Mouse (Mus musculus) midbrain, embryonic 10.5 days (tissue): Measurements from ENCODE around the gene Prkaca. TPM values are rescaled to one million over a fixed set of nuclear protein-coding genes. Genes with fewer than 3 reads are reported as not detected.
A peak's percentile ranks its signal among the peaks of the same experiment; 100 is the strongest.
"Not testable (repeated sequence)": the region's sequence is repeated elsewhere in the genome, so short reads cannot be mapped to it uniquely, and the experiment has no call there.

Source experiments
- DNase-seq: peaks from one replicate; pipeline ENCODE4 v3.0.0-alpha.2; 2017; ENCODE audit warnings: low spot score
- H3K27ac ChIP-seq: fragments of 300-500 bp; sonication (generic); replicated peaks from 2 replicates; pipeline ENCODE4 v1.5.1; 2016; ENCODE audit warnings: mild to moderate bottlenecking
- H3K27me3 ChIP-seq: fragments of 300-500 bp; sonication (generic); 2 replicates; pipeline ENCODE4 v1.6.1; 2016; ENCODE audit warnings: low read depth, mild to moderate bottlenecking; ENCODE audit not compliant: poor library complexity, severe bottlenecking
- H3K36me3 ChIP-seq: fragments of 300-500 bp; sonication (generic); 2 replicates; pipeline ENCODE4 v1.6.1; 2016; ENCODE audit warnings: mild to moderate bottlenecking, moderate library complexity
- H3K4me1 ChIP-seq: fragments of 300-500 bp; sonication (generic); 2 replicates; pipeline ENCODE4 v1.6.1; 2016
- H3K4me3 ChIP-seq: fragments of 300-500 bp; sonication (generic); 2 replicates; pipeline ENCODE4 v1.5.1; 2016; ENCODE audit warnings: mild to moderate bottlenecking, moderate library complexity
- H3K9me3 ChIP-seq: fragments of 300-500 bp; sonication (generic); replicated peaks from 2 replicates; pipeline ENCODE4 v1.6.1; 2016; ENCODE audit warnings: mild to moderate bottlenecking
- WGBS: fragments of 180-500 bp; shearing (Covaris S2); methylation state at CpG from one replicate; pipeline ENCODE4 v1.1.7; 2016; 5-methylcytosine and 5-hydroxymethylcytosine counted together
- polyA plus RNA-seq: library from polyadenylated mRNA; unstranded; fragments of >200 nt; fragmentation: Nextera tagmentation; extraction: Ambion mirVana; gene quantifications from 2 replicates; pipeline ENCODE4 v1.2.1, GENCODE M21; 2016

Gene Prkaca
- polyA plus RNA-seq, 1 experiment from 2014 or later = 169 TPM

- no peaks in the 10 kb centered on the region for H3K27me3 ChIP-seq
- WGBS = 82% methylated on average over 9 of the region's 9 CpGs
- H3K4me1 ChIP-seq = peaks cover 36% of the 10 kb centered on the region
- no peak overlapping the region for H3K4me3 ChIP-seq
- no peaks in the 10 kb centered on the region for H3K9me3 ChIP-seq
- peaks cover 54% of the 10 kb centered on the region for H3K36me3 ChIP-seq
- no peak for DNase-seq
- no peak overlapping the region for H3K27ac ChIP-seq
Observed at GRCm38 (mm10) chr8:83978200-83978599, 5.4 kb downstream of the Prkaca start.

- no peaks in the 10 kb centered on the region for H3K9me3 ChIP-seq
- peaks cover 71% of the 10 kb centered on the region for H3K36me3 ChIP-seq
- no peak overlapping the region for H3K4me3 ChIP-seq
Observed at GRCm38 (mm10) chr8:83980250-83980649, 7.5 kb downstream of the Prkaca start.

GRCm38 (mm10) chr8:83980845-83981244 is 8.1 kb downstream of the Prkaca start:
- H3K9me3 ChIP-seq = no peaks in the 10 kb centered on the region
- peaks cover 76% of the 10 kb centered on the region for H3K36me3 ChIP-seq
- no peak for DNase-seq
- H3K4me1 ChIP-seq = peaks cover 20% of the 10 kb centered on the region
- H3K27ac ChIP-seq = no peak overlapping the region
- H3K27me3 ChIP-seq = no peaks in the 10 kb centered on the region
- WGBS = 88% methylated on average over 8 of the region's 8 CpGs
- H3K4me3 ChIP-seq = no peak overlapping the region

More at GRCm38 (mm10) chr8:83980250-83980649, 7.5 kb downstream of the Prkaca start:
- Histone ChIP-seq H3K4me1 (peaks cover 20% of the 10 kb centered on the region), H3K27ac (no peak overlapping the region), H3K27me3 (no peaks in the 10 kb centered on the region)
- 92% methylated on average over 1 of the region's 1 CpGs for WGBS
- DNase-seq = no peak

- H3K9me3 ChIP-seq = no peaks in the 10 kb centered on the region
- peaks cover 83% of the 10 kb centered on the region for H3K36me3 ChIP-seq
- no peak for DNase-seq
- no peaks in the 10 kb centered on the region for H3K27me3 ChIP-seq
- no peak overlapping the region for H3K27ac ChIP-seq
- H3K4me3 ChIP-seq = no peak overlapping the region
- H3K4me1 ChIP-seq = peaks cover 20% of the 10 kb centered on the region
- WGBS = 95% methylated on average over 7 of the region's 7 CpGs
Observed at GRCm38 (mm10) chr8:83981533-83981932, 8.7 kb downstream of the Prkaca start.

GRCm38 (mm10) chr8:83982449-83982848 is 9.7 kb downstream of the Prkaca start:
- Histone ChIP-seq H3K36me3 (peaks cover 92% of the 10 kb centered on the region), H3K9me3 (no peaks in the 10 kb centered on the region), H3K4me3 (no peak overlapping the region), H3K27ac (no peak overlapping the region), H3K27me3 (no peaks in the 10 kb centered on the region), H3K4me1 (peaks cover 11% of the 10 kb centered on the region)
- DNase-seq = no peak
- 87% methylated on average over 4 of the region's 4 CpGs for WGBS

GRCm38 (mm10) chr8:83983222-83983621 is 10.4 kb downstream of the Prkaca start:
- H3K9me3 ChIP-seq, H3K4me1 ChIP-seq, DNase-seq, H3K27me3 ChIP-seq, H3K27ac ChIP-seq, H3K4me3 ChIP-seq: not testable (repeated sequence)
- WGBS = 94% methylated on average over 2 of the region's 2 CpGs
- H3K36me3 ChIP-seq = peaks cover 95% of the 10 kb centered on the region

GRCm38 (mm10) chr8:83989243-83989642 is 16.4 kb downstream of the Prkaca start:
- no peak for DNase-seq
- no peak overlapping the region for H3K27ac ChIP-seq
- H3K4me3 ChIP-seq = no peak overlapping the region
- 91% methylated on average over 7 of the region's 7 CpGs for WGBS
- peaks cover 96% of the 10 kb centered on the region for H3K36me3 ChIP-seq
- no peaks in the 10 kb centered on the region for H3K9me3 ChIP-seq
- H3K27me3 ChIP-seq = no peaks in the 10 kb centered on the region
- H3K4me1 ChIP-seq = no peaks in the 10 kb centered on the region

- no peak overlapping the region for H3K27ac ChIP-seq
- H3K4me1 ChIP-seq = no peaks in the 10 kb centered on the region
- no peaks in the 10 kb centered on the region for H3K9me3 ChIP-seq
- WGBS = 94% methylated on average over 14 of the region's 14 CpGs
- no peak for DNase-seq
- H3K36me3 ChIP-seq = peaks cover 96% of the 10 kb centered on the region
- H3K4me3 ChIP-seq = no peak overlapping the region
- H3K27me3 ChIP-seq = peaks cover 7% of the 10 kb centered on the region; the same call in 1 of the 2 replicates
Observed at GRCm38 (mm10) chr8:83990170-83990569, 17.4 kb downstream of the Prkaca start.

- Histone ChIP-seq H3K27ac (no peak overlapping the region), H3K27me3 (peaks cover 11% of the 10 kb centered on the region; the same call in 1 of the 2 replicates), H3K36me3 (peaks cover 75% of the 10 kb centered on the region), H3K9me3 (no peaks in the 10 kb centered on the region), H3K4me1 (peaks cover 14% of the 10 kb centered on the region), H3K4me3 (no peak overlapping the region)
- 80% methylated on average over 2 of the region's 2 CpGs for whole genome bisulfite sequencing
- no peak for DNase-seq
Observed at GRCm38 (mm10) chr8:83992488-83992887, 19.7 kb downstream of the Prkaca start.

- 92% methylated on average over 3 of the region's 3 CpGs for WGBS
- no peak overlapping the region for H3K27ac ChIP-seq
- H3K9me3 ChIP-seq = no peaks in the 10 kb centered on the region
- H3K4me3 ChIP-seq = no peak overlapping the region
- H3K4me1 ChIP-seq = peaks cover 21% of the 10 kb centered on the region
- DNase-seq = no peak
- peaks cover 14% of the 10 kb centered on the region for H3K27me3 ChIP-seq
- peaks cover 60% of the 10 kb centered on the region for H3K36me3 ChIP-seq
Observed at GRCm38 (mm10) chr8:83994030-83994429, 21.2 kb downstream of the Prkaca start.

- Histone ChIP-seq H3K36me3 (peaks cover 60% of the 10 kb centered on the region), H3K4me3 (peak overlapping the region; percentile 87), H3K27me3 (peaks cover 34% of the 10 kb centered on the region), H3K27ac (peak overlapping the region; percentile 94), H3K9me3 (no peaks in the 10 kb centered on the region), H3K4me1 (peaks cover 32% of the 10 kb centered on the region)
- 10% methylated on average over 12 of the region's 12 CpGs for WGBS
- peak; percentile 26 for DNase-seq
Observed at GRCm38 (mm10) chr8:83995973-83996372, 23.2 kb downstream of the Prkaca start.

GRCm38 (mm10) chr8:83996567-83997505 is 24.0 kb downstream of the Prkaca start:
- Histone ChIP-seq H3K27me3 (peaks cover 42% of the 10 kb centered on the region), H3K4me1 (peaks cover 41% of the 10 kb centered on the region), H3K4me3 (peak overlapping the region; percentile 87), H3K27ac (peak overlapping the region; percentile 94), H3K36me3 (peaks cover 60% of the 10 kb centered on the region), H3K9me3 (no peaks in the 10 kb centered on the region)
- WGBS = under 1% methylated on average over 65 of the region's 103 CpGs
- peak; percentile 89 for DNase-seq

- Histone ChIP-seq H3K27ac (peak within 1 kb of the TSS; percentile 94), H3K9me3 (no peaks in the 10 kb centered on the region), H3K27me3 (peaks cover 50% of the 10 kb centered on the region), H3K4me1 (peaks cover 41% of the 10 kb centered on the region), H3K4me3 (peak within 1 kb of the TSS; percentile 87), H3K36me3 (peaks cover 57% of the 10 kb centered on the region)
- WGBS = 11% methylated on average over 101 of the region's 112 CpGs
- peak; percentile 68 for DNase-seq
Observed at GRCm38 (mm10) chr8:83997511-83998141, 24.8 kb downstream of the Prkaca start, which contains the start of gene Samd1. Samd1 (plus strand) TSS chr8:83997672.
